Mouse (Mus musculus): Measurements from ENCODE around the gene Gramd1c.

The Gramd1c gene

DNA sequence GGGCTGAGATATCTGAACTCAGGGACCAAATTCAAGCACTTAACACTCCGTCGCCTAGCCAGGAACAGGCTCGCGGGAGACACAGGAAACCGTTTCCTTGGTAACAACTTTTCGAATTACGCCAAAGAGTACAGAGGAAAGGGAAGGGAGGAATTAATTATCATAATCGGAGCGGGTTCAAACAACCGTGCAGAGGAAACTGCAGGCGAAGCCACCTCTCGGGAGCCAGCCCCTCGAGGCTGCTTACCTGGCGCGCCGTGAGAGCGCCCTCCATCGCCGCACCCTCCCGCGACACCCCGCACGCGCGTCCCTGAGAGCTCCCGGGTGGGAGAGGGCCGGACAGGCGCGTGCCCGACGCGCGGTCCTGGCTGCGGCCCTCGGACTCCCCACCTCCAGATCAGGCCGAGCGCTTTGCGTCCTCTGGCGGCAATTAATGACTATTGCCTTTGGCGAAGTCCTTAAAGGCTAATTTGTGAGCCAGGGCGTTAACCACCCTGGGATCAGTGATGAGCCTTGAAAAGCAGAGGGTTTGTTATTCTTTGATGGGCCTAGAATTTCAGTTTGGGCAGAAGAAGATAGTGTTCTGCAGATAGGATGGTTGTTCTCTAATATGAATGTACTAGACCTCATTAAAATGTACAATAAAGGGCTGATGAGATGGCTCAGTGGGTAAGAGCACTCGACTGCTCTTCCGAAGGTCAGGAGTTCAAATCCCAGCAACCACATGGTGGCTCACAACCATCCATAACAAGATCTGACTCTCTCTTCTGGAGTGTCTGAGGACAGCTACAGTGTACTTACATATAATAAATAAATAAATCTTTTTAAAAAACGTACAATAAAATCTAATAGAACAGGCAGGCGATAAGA lies at the start of gene Gramd1c:
Gene Gramd1c (minus strand): TSS at position 321 of the 870 bp plus-strand sequence.
- DNase-seq: peak; percentile 57

DNA sequence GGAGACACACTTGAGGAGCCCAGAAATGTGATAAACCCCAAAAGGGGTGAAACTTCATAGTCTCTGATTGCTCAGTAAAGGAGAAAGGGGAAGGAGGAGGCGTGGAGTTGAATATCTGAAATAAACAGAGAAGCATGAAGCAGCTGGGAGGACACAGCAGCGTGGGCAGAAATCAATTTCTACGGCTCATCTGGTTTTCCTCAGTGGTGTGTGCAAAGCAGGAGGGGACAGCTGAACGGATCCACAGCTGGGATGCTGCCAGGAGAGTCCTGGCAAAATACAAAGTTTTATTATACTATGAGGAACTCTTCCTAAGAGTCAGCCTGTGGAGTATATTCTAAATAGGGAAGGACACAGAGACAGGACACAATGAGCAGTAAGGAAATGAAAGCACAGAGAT lies 45.9 kb upstream of the Gramd1c start:
- no peak for DNase-seq

DNA sequence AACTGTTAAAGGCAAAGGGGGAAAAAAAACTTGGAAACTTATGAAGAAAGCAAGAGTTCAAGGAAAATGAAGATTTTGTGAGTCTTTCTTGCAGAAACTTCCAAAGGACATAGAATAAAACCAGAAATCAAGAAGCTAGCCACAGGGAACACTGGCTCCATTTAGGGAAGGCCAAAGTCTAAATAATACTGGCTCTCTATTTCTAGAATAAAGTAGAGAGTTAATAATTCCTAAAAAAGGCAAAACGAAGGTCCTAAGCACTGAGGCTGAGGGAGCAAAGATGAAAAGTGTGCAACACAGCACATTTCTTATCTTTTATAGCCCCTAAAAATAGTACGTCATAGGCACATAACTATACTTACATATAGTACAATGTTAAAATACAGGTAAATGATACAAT lies 42.1 kb upstream of the Gramd1c start:
- DNase-seq: no peak

DNA sequence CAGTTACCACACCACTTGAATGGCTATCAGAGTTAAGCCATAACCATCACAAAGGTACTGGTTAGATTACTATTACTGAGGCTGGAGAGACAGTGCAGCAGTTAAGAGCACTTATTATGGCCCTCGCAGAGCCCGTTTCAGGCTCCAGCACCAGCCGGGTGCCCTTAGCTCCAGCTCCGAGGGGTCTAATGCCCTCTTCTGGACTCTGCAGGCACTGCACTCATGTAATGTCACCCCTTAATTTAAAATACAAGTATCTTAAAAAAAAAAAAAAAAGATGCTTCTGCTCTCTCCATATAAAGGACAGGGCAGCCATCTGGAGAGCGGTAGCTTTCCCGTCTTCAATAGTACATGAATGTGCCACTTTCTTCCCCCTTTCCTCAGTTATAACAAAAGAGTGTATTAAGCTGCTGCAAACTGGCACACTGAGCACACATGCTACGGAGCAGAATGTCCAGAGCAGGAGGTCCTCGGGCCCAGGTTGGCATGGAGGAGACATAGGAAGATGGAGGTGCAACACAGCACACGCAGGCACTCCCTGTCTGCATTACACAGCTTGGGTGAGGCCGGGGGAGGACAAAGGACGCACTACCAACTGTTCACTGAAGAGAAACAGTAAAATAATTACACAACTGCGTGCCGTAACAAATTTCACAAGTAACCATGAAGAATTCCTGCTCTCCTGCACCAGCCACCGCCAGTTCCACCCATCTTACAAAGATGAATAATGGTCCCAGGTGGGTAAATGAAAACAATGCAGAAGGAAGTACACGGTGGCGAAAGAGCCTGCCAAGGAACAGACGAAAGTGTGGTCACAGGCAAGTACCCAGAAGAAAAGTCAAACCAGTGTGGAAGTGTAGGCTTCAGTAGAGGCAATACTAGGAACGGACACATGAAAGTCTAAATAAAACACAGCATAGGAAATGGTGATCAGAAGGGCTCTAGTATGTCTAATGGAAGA lies 40.9 kb upstream of the Gramd1c start:
- no peak for DNase-seq

DNA sequence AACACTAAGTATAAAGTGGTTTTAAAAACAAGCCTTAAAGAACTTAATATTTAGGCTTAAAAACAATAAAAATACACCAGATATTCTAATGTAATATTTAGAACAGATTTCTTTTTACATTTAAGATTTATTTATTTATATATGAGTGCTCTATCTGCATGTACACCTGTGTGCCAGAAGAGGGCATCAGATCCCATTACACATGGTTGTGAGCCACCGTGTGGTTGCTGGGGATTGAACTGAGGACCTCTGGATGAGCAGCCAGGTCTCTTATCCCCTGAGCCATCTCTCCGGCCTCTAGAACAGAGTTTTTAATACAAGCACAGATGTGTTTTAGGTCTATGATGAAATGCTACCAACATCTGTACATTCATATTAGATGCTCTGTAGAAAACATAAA lies 39.8 kb upstream of the Gramd1c start:
- no peak for DNase-seq

DNA sequence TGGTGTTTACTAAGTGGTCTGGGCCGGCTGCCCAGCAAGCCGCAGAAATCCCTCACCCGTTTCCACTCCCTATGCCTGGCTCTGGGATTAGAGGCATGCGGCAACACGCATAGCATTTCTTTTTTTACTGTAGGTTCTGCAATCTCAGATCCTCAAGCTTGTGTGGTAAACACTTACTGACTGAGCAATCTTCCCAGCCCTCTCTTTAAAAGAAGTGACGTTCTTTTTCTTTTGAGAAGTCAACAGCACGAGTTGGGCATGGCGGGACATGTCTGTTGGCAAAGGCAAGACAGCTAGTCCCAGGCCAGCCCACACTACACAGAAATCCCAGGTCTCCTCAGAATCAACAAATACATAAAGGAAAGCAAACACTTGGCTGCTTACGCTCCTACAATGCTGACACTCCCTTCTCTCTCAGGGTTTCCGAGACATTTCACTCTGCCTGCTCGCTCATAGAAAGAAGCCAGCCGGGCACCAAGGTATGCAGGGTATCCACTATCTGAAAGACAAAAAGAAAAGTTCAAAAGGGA lies 38.1 kb upstream of the Gramd1c start:
- no peak for DNase-seq

DNA sequence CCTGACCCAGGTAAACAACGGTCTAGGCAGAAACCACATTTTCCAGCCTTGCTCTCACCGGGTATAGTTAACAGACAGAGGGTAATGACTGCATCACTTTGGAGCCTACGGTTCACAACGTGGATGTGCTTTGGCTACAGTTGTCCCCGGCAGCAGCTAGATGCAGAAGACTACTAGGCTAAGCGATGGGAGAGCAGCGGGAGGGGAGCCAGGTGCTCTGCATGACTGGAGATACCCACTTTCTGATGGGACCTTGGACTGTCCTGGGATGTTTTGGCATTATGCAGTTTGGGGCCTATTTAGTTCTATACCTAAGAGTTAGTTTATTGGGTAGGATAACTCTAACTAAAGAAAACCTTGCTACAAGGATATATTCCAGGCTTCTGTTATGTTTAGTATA lies 36.2 kb upstream of the Gramd1c start:
- DNase-seq: no peak

DNA sequence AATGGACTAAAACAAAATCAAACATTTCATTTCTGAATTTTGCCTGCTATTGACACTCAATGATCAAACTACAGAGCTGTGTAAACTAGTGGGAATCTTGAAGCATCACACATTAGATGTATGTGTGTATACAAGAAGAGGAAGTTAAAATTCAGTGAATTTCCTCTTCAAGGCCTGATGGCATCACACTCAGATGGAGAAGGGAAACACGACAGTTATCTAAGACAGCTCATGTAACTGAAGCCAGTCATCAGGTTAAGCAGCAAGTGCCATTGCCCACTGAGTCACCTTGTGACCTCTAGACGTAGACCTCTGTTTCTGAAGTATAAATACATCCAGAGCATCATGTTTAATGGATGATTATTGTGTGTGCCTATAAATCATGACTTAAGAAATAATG lies 24.5 kb upstream of the Gramd1c start:
- no peak for DNase-seq

DNA sequence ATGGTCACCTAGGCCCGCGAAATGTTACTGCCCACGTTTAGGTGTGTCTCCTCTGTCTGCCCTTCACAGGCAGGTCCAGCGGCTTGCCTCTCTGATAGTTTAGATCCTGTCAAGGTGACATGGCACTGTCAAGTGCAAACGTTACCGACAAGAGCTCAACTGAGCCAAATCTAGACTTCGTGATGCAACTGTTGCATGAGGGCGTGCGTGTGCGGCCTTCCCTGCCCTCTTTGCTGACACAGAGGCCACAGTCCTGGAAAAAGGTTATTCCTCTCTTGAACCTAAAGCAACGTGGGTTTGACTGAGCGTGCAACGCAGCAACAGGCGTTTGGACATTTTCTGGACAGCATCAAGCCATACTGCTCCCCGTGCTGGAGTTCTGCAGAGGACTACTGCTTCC lies 1.8 kb downstream of the Gramd1c start:
- no peak for DNase-seq

DNA sequence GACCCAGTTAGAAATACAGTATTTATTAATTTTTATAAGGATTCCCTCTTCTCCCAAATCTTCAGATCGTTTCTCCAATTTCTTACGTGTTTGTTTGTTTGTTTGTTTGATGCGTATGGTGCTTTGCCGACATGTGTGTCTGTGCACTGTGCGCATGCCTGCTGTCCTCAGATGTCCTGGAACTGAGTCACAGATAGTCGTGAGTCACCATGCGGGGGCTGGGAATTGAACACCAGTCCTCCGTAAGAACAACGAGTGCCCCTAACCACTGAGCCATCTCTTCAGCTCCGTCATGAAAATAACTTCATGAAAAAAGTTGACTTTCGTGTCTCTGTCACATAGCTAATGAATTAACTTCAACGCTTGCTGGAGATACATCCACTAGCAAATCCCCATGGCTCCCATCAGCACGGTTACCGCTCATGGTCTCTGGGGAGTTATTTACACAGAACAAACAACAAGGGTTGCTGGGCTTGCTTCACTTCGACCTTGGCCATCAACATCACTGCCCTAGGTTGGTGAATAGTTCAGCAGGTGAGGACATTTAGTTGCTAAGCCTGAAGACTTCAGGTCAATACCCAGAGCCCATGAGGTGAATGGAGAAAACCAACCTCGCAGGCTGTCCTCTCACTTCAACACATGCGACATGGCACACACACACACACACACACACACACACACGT lies 2.4 kb downstream of the Gramd1c start:
- DNase-seq: no peak

DNA sequence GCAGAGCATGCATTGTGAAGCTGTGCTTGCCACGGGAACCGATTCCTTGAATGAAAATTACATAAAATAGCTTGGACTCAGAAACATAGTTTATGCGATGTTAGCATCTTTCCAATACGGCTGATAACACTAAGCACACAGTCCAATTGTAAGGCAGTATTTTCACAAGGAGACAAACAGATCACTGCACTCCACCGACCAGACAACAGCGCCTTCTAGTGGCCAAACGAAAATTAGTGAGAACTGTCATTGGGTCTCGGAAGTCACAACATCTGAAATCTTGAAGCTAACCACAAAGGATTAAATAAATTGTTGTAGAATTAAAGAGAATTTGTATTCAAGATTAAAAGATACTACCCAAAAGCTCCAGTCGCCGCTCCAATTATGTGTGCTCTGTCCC lies 4.4 kb downstream of the Gramd1c start:
- DNase-seq: peak; percentile 32

DNA sequence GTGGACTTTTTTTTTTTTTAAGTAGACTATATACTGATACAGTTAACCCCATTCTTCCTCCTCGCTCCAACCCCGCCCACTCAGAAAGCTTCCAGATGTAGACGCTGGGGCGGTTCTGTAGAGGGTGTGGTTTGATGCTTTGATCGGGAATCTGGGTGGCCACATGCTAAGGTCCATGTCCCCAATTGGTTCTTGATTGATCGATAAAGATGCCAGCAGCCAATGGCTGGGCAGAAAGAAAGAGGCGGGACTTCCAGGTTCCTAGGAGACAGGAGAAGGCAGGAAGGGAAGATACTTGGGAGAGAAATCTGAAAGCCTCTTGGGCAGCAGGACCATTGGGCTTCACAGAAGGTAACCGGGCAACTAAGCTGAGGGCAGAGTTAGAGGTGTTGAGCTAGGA lies 7.4 kb downstream of the Gramd1c start:
- no peak for DNase-seq

DNA sequence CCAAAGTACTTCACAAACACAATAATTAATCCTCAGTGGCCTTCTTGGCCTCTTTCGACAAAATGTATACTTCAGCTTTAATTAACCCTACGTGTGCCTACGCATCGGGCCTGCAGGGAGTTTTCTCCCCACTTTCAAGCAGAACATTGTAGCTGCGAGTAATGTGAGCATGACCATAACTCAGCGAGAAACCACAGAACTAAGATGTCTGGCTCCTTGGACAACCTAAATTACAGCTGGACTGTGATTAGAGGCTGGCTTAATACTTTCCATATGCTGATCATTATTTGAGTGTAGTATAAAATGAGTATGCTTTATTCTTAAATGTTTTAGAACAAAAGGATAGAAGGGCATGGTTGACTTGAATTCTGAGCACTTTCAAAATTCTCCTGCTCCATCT lies 9.9 kb downstream of the Gramd1c start:
- no peak for DNase-seq

DNA sequence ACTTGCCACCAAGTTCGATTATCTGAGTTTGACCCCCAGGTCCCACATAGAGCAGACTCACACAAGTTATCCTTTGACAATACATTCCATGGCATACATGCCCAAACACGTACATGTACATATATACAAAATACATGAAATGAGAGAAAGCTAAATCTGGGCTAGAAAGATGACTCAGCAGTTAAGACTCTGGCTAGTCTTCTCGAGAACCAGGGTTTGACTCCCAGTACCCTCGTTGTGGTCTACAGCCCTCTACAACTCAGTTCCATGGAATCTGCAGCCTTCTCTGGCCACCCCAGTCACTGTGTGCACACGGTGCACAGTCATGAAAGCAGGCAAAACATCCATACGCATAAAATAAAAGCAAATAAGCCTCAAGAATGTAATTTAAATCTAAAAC lies 10.8 kb downstream of the Gramd1c start:
- DNase-seq: no peak

DNA sequence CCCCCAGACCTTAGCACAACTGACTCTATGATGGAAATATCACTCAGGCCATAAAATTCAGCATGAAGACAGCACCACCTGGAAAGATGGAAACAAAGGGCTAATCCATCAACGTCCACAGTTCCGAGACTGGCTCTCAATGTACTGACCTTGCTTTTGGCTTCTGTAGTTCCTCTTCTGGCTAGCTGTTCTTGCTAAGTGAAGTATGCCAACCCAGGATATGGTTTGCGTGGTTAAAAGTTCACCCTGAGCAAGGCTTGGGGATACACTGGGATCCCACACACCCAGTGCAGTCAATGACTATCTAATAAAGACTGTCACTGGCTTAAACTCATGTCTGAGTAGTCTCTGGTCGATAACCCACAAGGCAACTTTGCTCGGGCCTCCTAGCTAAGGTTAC lies 13.0 kb downstream of the Gramd1c start:
- no peak for DNase-seq

DNA sequence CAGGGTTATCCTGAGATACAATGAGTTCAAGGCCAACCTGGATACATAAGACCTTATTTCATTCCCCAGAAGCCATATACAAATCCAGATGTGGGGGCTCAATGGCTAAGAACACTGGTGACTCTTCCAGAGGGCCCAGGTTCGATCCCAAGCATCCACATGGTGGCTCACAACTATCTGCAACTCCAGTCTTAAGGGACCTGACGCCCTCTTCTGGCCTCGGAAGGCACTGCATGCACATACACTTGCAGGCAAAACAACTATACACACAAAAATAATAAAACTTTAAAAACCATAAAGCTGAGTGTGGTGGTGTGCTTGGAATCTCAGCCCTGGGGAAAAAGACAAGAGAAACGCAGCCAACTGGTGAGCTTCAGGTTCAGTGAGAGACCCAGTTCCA lies 24.0 kb downstream of the Gramd1c start:
- DNase-seq: no peak

DNA sequence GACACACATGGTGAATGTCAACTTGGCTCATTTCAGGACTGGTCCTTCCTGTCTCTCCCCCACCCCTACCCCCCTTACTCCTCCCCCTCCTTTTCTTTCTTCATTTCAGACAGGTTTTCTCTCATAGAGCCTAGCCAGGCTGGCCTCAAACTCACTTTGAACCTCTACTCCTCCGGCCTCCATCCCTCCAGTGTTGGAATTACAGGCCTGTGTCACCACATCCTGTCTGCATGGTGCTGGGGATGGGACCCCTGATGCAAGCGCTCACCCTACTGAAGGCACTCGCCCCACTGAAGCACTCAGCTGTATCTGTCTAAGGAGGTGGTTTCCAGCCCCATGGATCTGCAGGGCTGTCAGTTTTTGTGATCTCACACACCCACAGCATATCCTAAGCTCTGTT lies 27.9 kb downstream of the Gramd1c start:
- DNase-seq: no peak

DNA sequence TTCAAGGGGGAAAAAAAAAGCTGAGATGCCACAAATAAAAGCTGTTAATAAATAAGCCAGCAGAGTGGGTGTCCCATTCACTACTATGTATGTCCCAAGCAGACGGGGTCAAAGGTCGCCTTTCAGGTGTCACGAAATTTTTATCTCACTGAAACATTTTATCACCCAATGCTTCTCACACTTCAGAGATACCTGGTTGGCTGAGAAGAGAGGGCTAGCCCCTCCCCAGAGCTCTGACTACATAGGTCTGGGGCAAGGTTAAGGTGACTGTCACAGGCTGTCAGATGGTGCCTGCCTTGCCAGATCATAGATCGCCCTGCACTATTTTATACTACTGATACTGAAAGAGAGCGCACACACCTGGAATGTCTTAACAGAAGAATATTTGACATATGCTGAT lies 29.8 kb downstream of the Gramd1c start:
- no peak for DNase-seq

DNA sequence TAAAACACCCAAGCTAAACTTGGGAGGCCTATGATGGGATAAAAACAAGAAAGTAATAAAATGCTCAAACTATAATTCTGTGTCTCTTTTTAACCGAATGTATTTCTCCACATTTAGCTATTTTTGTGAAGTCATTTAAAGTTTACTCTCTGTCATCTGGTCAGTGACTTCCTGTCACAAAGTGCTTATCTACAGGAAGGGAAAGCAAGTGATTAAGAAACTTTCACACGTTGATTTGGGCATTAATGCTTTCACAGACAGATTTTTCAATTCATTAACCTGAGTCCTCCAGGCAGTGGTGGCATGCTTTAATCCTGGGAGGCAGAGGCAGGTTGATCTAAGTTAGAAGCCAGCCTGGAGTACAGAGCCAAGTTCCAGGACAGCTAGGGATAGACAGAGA lies 33.9 kb downstream of the Gramd1c start:
- DNase-seq: no peak

DNA sequence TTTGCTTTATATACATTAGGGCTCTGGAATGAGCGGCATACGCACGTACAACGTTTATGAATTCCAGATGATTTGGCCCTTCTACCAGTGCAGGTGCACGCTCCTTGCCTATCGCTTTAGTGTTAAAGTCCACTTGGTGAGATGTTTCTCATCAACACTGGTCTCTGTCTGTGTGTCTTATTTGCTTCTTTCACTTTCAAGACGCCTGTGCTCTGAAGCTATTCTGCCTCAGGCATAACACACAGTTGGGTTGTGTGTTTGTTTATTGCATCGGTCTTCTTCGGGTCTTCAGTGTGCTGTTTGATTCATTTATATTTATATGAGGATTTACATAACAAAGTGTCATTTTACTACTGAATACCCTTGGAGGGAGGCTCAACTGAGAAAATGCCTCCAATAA lies 36.3 kb downstream of the Gramd1c start:
- no peak for DNase-seq

DNA sequence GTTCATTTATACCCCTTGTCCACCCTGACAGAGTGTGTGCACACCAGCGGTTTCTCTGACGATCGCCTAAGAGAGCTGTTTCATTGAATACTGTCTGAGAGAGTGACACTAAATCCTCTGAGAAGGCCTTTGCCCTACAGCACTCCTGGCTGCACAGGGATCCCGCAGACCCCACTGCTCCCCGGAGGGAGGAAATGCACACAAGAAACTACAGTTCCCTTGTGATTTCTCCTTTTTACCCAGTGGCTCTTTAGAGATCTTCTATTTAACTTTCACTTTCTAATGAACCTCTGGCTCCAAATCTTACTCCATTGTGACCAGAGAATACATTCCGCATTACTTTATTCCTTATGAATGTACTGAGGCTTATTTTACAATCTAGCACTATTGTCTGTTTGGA lies 36.9 kb downstream of the Gramd1c start:
- DNase-seq: no peak

DNA sequence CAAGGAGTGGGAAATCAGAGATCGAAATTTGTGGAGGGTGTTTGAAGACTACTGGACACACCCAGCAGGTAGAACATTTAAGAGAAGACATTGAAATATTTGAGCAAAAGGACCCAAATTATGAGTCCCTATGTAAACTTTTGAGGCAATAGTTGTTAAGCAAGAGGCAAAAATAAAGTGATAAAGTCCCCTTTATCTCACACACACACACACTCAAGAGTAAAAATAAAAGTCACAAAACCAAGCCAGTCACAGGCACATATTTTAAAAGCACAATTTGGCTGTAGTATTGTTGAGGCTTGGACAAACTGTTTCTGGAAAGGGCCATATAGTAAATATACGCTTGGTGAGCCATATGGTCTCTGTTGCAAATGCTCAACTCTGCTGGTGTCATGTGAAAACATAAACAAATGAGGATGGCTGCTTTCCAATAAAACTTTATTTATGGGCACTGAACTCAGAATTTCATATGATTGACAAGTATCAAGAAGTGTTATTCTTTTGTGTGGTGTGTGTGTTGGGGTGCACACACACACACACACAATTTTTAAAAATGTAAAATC lies 44.1 kb downstream of the Gramd1c start:
- no peak for DNase-seq

DNA sequence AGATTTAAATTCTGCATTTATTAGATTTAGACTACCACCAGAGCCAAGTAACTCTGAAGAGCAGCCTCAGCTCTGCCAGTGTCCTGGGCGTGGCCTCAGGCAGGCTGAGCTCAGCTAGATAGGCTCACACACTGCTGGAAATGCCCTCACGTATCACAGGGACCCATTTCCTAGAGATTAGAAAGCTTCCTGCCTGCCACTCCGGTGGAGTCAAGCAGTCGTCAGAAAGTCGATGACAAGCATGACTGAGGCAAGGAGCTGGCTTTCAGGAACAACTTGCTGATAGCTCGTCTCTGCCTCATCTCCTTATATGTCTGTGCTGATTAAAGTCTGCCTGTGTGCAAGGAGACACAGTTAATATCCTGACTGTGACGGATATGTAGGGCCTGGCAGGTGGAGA lies 44.8 kb downstream of the Gramd1c start:
- no peak for DNase-seq
